Mouse (Mus musculus): ENCODE results near the gene Ndufb6. TPM values are rescaled to one million over a fixed set of nuclear protein-coding genes. Genes with fewer than 3 reads are reported as not detected.

Gene Ndufb6
- total RNA-seq, 2 experiments from 2014 or later = 524 to 552 TPM

DNA sequence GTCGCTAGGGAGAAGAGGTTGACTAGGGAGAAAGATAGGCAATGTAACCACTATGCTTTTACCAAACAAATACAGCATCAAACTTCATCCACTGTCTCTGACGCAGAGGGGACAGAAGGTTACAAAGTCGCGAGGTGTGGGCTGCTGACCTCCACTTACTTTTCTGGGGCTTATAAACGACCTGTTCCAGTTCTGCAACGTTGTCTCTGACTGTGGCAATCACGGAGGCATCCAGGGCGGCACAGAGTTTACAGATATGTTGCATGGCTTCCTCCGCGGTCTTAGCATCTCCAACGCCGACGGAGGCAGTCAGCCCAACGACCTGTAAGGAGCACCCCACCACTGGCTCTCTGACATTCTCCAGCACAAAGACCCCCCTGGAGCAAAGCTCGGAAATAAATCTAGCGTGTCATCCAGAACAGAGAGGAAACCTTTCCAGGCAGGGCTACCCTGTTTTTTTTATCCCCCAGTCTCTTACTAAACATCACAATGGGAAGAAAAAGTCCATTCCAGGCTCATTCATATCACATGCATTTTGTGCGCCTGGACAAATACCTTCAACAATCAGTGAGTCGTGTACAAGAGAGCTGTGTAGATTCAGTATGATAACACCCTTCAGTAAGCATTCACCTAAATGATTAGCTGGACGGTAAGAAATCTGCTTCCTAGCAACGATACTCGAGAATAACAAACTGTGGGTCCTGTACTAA, 57.2 kb downstream of the Ndufb6 start:
- intact Hi-C loops (cut with DNase I) = no loop called here

GRCm38 (mm10) chr4:40221004-40221760, 58.0 kb downstream of the Ndufb6 start:
- no peak for DNase-seq (ENCODE audit: low spot score)
- intact Hi-C loops (cut with DNase I) = no loop called here

More for the DNA sequence above, 57.2 kb downstream of the Ndufb6 start:
- no peak for DNase-seq (ENCODE audit: low spot score)

Other genes with a start within 250 kb of the Ndufb6 start
- 10 to 100 TPM; 32.6 to 33.0 TPM for gene Aco1, start 136.3 kb downstream of the Ndufb6 start, total RNA-seq (2021)
- gene Ddx58, start 39.6 kb downstream of the Ndufb6 start, total RNA-seq (2021) = 1 to 10 TPM; 7.8 to 7.9 TPM
- gene Smim27, start 9.8 kb downstream of the Ndufb6 start, total RNA-seq (2021) = 10 to 100 TPM; 39.4 to 41.1 TPM
- 10 to 100 TPM; 10.1 to 11.5 TPM for gene Topors, start 9.6 kb downstream of the Ndufb6 start, total RNA-seq (2021)
- not detected for gene Tmem215, start 192.8 kb upstream of the Ndufb6 start, total RNA-seq (2021)